Mouse (Mus musculus): Measurements from ENCODE around the gene Vps51. TPM values are rescaled to one million over a fixed set of nuclear protein-coding genes. Genes with fewer than 3 reads are reported as not detected.
A peak's percentile ranks its signal among the peaks of the same experiment; 100 is the strongest.

Vps51 gene
- 10 to 100 TPM; 66.2 to 92.3 (median 81.3) TPM for total RNA-seq (2022)

DNA sequence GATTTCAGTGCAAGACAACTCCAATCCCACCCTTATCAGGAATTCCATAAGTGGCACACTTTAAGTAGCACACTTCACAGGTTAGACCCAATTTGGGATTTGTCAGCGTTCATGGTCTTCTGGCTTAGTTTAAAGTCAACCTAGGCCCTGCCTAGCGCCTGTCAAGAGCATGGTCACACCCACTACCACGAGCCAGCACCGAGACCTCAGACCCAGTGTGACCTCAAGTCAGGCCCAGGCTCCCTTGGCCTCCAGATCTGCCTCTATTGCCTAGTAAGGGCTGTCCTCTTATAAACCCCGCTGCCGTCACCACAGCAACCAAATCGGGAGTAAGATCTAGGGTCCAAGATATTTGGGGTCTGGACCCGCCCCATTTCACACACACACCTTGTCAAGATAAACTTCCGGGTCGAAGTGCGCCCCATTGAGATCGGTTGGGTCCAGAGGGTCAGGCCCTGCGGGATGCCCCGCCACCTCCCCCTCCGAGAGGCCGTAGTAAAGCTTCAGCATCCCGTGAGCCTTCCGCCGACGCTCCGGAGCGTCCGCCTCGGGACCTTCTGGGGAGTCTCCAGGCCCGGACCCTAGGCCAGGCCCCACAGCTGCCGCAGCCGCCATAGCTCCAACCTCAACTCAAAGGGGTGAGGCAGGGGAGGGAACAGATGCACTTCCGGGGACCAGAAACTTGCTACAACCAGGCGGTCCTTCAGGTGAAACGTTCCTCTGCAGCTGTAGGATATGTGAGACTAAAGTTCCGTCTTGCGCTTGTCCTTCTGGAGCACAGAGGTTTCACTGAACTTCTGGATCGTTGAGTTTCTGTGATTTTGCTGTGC, at the start of gene Vps51:
Gene Vps51 (minus strand): TSS at position 668 of the 830 bp plus-strand sequence.
- peak; percentile 80 for DNase-seq

DNA sequence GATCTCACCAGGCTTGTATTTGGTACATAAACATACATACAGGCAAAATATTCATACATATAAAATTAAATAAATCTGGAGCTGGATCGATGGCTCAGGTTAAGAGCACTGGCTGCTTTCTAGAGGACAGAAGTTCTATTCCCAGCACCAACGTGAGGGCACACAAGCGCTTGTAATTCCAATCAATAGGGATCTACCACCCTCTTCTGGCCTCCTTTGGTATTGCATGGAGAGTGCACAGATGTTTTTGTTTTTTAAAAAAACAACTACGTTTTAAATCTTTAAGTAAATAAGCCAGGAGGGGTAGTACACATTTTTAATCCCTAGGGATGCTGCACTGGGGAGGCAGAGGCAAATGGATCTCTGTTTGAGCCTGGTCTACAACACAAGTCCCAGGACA, 49.3 kb upstream of the Vps51 start:
- DNase-seq: no peak

DNA sequence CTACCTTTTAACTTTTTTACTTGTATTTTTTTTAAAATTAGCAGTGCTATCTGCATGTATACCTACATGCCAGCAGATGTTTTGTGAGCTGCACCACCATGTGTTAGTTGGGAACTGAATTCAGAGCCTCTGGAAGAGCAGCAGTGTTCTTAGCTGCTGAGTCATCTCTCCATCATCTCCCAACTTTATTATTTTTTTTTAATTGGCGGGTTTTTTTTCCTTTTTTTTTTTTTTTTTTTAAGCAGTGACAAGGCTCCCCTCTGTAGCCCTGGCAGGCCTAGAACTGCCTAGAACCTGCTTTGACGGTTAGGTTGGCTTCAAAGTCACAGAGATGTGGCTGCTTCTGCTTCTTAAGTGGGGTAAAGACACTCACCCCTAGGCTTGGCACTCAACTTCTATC, 47.9 kb upstream of the Vps51 start:
- no peak for DNase-seq

DNA sequence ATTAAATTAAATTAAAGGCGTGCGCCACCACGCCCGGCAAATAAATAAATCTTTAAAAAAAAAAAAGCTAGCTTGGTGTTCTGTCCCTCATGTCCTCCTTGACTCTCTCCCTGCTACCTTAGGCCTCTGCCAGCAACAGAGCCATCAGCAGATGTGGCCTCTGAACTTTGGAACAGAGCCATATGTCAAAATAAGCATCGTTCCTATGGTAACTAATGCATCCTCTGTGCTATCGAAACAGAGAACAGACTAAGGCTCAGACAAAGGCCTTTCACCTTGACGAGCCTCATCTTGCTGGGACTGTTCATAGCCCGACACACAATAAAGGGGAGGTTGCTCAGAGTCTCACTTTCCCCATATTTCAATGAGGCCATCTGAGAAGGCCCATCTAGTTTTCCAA, 46.3 kb upstream of the Vps51 start:
- no peak for DNase-seq

- DNase-seq: no peak
Measured at GRCm38 (mm10) chr19:6121761-6122160, 44.7 kb upstream of the Vps51 start.

- DNase-seq: no peak
Measured at GRCm38 (mm10) chr19:6118677-6119185, 41.7 kb upstream of the Vps51 start.

DNA sequence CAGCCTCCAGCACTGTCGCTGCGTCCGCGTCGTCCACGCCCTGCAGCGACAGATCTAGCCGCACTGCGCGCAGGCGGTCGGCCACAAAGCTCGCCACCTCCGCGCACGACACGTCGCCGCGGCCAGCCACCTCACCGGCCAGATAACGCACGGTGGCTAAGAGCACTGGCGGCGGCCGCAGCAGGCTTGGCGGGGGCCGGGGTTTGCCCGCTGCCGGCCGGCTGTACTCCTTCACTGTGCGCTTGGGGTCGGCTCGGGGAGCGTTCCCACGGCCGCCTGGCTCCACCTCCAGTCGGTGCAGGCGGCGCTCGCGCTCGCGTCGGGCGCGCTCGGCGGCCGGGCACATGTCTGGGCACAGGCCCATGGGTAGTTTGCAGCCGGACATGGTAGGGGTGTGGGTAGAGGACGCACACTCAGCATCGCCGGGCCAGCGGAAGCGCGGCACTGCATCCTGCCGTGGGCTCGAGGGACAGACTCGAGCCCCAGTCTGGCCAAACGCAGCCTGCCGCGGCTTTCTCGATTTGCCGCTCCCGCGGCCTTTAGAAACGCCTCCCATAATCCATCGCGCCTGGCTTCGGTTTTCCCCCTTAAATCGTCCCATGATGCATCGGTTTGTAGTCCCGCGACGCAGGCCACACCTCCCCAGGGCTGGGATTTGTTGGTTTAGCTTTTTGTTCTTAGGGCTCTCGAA, 41.1 kb upstream of the Vps51 start, which contains the start of gene Sac3d1:
Gene Sac3d1 (minus strand): TSS at position 665 of the 691 bp plus-strand sequence.
- DNase-seq: peak; percentile 84

- no peak for DNase-seq
Measured at GRCm38 (mm10) chr19:6117346-6117985, 40.4 kb upstream of the Vps51 start.

DNA sequence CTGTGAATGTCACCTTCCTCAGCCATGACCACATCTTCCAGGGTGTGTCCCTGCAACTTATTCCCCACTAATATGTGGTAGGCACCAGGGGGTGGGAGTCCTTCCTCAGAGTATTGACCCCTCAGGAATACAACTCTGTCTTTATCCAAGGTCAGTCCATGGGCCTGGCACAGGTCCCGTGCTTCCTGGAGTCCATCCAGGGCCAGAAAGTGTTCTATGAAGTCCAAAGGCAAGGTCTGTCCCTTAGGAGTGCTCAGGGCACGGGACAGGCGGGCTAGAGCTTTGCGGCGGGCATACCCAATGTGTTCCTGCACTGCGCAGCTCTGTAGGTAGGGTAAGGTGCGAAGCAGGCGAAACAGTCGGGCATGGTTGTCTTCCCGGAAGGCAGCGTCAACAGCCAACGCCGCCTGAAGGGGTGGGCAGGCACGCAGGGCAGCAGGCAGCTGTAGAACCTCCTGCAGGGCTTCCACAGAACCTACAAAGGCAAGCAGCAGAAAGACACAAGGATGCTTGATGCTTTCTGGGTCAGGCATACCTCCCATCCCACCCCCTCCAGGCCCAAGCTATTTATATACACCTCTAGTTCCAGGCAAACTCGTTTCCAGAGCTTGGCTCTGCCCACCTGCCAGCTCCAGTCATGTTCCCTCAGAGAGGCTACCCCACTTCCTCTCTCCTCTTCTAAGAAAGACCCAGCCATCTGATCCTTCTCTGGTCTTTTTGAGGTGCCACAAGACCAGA, 39.3 kb upstream of the Vps51 start:
- no peak for DNase-seq

DNA sequence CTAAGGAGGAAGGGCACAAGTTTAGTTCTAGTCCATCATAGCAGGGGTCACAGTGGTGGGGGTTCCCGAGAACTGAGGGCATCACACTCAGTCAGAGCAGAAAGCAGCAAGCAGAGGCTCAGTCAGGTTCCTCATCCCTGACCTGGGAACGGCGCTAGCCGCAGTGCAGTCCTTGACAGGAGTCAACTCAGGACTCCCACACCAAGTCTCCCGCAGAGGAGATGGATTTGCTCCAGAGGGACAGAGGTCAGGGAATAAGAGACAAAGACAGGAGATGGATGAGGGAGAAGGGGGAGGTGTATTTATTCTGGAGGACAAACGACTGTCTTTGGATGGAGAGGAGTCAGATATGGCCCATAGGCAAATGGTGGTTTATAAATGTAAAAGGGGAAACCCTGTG, 36.1 kb upstream of the Vps51 start:
- no peak for DNase-seq

GRCm38 (mm10) chr19:6105586-6105985, 28.6 kb upstream of the Vps51 start, which contains the start of gene Naaladl1:
Gene Naaladl1, plus strand, starts transcription at chr19:6105782.
- no peak for DNase-seq

DNA sequence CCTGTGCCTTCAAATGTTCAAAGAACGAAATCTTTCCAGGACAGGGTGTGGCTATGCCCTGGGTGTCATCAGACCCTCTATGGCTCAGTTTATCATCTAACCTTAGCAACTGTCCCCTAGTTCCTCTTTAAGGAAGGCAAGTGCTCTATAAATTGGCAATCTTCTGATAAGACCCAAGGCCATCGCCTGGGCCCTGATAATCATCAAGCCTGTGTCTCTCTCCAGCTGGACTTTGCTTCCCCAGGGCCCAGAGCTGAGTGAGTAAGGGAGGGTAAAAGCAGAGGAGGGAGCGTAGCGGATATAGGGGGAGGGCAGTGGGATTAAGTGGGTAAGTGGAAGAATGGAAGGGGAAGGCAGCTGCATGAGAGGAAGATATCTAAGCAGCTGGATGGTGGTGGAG, 27.4 kb upstream of the Vps51 start:
- no peak for DNase-seq

DNA sequence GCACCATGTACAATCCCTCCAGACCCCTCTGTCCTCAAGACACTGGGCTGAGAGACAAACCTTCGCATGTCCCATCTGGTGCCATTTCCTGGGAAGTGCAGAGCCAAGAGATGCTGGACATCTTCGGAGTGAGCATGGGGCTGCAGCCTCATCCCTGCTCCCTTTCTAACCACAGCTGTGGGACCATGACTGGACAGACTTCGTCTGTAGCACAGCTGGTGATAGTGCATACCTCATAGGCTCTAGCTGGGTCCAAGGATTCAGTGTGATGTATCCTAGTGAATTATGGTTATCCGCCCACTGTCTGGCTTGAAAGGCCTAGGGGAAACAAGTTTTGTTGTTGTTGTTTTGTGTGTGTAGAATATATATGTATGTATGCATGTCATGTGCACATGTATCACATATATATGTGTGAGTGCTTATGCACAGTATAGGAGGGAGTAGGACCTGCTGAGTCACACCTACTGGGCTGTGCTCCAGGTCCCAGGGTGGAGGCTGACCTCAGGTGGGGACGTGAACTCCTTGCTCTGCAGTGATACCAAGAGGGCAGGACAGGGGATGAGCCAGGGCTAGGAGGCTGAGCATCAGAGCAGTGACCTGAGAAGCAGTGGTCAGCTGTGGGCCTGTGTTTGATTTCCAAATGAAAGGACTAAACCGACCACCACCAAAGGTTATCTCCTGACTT, 25.3 kb upstream of the Vps51 start:
- DNase-seq: no peak

GRCm38 (mm10) chr19:6101186-6101585, 24.2 kb upstream of the Vps51 start:
- DNase-seq: no peak

DNA sequence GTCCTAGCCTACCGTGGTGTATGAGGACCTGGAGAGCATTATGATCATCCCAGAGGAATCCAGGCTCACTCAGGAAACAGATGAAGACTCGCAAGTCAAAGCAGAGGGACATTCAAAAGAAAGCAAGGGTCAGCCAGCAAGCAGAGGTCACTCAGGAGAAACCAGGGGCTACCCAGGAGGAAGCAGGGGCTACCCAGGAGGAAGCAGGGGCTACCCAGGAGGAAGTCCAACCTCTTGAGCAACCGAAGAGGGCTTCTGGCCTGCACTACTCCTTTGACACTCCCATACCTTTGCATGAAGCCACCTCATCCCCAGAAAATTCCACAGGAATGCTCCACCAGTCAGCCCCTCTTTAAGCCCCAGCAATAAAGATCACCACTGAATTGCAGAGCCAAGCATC, 20.8 kb upstream of the Vps51 start:
- DNase-seq: no peak

DNA sequence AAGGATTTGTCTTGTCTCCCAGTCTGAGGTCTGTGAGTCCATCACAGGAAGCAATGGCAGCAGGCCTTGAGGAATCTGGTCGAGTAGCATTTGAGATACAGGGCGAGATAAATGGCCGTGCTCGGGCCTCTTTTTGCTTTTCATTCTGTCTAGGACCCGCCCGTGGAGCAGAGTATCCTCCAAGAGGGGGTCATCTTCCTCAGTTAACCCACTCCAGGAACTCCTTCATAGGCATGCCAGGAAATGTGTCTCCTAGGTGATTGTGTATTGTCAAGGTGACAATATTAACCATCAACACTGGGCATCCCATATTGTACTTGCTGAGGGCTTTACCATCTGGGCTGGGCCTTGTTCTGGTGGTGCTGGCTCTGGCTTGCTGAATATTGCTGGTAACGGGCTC, 17.1 kb upstream of the Vps51 start, which contains the start of gene AC131692.1:
Gene AC131692.1 (plus strand): TSS at position 301 of the 400 bp plus-strand sequence.
- DNase-seq: no peak

DNA sequence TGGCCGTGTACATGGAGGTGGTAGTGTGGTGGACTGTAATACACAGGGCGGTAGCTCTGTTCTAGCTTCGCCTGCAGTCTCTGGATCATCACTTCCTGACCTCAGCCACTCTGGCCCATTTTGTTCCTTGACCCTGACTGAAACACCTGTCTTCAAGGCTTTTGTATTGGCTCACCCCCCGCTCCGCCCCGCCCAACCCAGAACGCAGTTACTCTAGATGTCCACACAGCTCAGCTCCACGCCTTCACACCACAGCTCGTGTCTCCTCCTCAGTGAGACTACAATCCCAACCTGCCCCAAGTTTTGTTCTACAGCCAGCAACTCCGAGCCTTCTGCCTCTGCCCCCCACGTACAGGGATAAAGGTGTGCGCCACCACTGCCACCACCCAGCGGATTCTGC, 11.8 kb upstream of the Vps51 start:
- DNase-seq: no peak

DNA sequence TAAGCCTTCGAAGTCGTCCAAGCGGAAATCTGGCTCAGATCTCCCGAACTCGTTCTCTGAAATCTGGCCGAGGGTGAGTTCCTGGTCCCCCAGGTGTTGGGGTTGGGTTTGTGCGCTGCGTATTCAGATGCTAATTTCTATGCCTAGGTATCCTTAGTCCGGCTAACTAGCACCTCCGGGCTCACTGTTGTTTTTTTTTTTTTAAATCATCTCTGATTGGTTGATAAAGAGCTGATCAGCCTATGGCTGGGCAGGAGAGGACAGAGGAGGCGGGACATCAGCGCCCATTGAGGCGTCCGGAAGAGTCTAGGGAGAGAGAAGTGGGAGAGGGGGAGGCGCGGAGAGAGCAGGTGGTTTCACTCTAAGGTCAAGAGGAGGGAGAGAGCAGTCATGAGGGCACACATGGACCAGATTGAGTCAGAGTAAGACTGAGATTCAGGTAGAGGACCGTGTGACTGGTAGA, 8.4 kb upstream of the Vps51 start:
- no peak for DNase-seq

DNA sequence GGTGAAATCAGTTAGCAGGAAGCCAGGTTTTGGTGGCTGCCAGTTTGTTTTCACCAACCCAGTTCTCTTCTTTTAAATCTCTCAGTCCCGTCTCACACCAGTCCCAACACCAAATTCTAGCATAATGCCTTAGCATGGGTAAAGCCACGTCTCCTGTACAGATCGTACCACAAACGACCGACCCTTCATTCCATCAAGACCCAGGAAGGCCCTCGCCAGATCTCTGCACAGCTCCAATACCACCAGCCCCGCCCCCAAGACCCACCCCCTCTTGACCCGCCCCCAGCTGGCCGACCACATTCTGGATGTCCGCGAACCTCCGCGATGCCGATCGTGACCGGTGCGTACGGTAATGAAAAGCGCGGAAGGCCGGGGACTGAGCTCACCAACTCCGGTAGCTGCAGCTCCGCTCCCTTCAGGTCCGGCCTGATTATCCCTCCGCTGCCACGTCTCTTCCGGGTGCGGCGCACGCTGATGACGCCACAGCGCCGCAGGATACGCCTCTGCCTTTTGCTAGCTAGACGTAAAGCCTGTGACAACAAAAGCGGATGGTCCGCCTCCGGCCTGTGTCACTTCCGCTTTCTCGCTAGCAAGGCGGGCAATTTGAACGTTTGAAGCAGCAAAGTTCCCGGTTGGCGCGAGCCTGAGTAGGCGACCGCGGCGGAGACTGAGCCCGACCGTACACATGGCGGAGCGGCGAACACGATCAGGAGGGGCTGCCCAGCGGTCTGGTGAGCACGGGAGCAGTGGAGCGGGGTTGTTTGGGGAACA, 7.6 kb upstream of the Vps51 start, which contains the start of the genes Zfpl1 and Cdca5:
Gene Zfpl1 (minus strand): TSS at position 479 of the 771 bp plus-strand sequence.
Gene Cdca5 (plus strand): TSS at position 506 of the 771 bp plus-strand sequence.
- DNase-seq: peak; percentile 96

GRCm38 (mm10) chr19:6082156-6082555, 5.1 kb upstream of the Vps51 start, which contains the start of gene Gm28374:
Gene Gm28374, minus strand, starts transcription at chr19:6082256.
- no peak for DNase-seq
